Mouse (Mus musculus) heart, embryonic 10.5 days (tissue): ENCODE measurements around the gene Msantd2. TPM values are rescaled to one million over a fixed set of nuclear protein-coding genes. Genes with fewer than 3 reads are reported as not detected.

Experiments
- DNase-seq: peaks from one replicate; pipeline ENCODE4 v3.0.0-alpha.2; 2017; ENCODE audit warnings: low spot score
- H3K27ac ChIP-seq: fragments of 300-500 bp; sonication (generic); 2 replicates; pipeline ENCODE4 v1.5.1; 2016; ENCODE audit warnings: mild to moderate bottlenecking
- H3K27me3 ChIP-seq: fragments of 300-500 bp; sonication (generic); 2 replicates; pipeline ENCODE4 v1.6.1; 2016; ENCODE audit warnings: mild to moderate bottlenecking; ENCODE audit not compliant: poor library complexity, insufficient read depth, severe bottlenecking
- H3K36me3 ChIP-seq: fragments of 300-500 bp; sonication (generic); 2 replicates; pipeline ENCODE4 v1.6.1; 2016; ENCODE audit warnings: mild to moderate bottlenecking, moderate library complexity
- H3K4me1 ChIP-seq: fragments of 300-500 bp; sonication (generic); 2 replicates; pipeline ENCODE4 v1.6.1; 2016; ENCODE audit warnings: mild to moderate bottlenecking
- H3K4me3 ChIP-seq: fragments of 300-500 bp; sonication (generic); 2 replicates; pipeline ENCODE4 v1.5.1; 2016; ENCODE audit warnings: mild to moderate bottlenecking, moderate library complexity
- H3K9me3 ChIP-seq: fragments of 300-500 bp; sonication (generic); 2 replicates; pipeline ENCODE4 v1.6.1; 2016; ENCODE audit warnings: mild to moderate bottlenecking, moderate library complexity
- WGBS: fragments of 180-500 bp; shearing (Covaris S2); methylation state at CpG from one replicate; pipeline ENCODE4 v1.1.7; 2016; 5-methylcytosine and 5-hydroxymethylcytosine counted together
- polyA plus RNA-seq: library from polyadenylated mRNA; unstranded; fragments of >200 nt; fragmentation: Nextera tagmentation; extraction: Ambion mirVana; gene quantifications from 2 replicates; pipeline ENCODE4 v1.2.1, GENCODE M21; 2016

Msantd2 gene
- polyA plus RNA-seq, 1 experiment from 2014 or later: 23.8 TPM

- Histone ChIP-seq H3K4me1 (peaks cover 24% of the 10 kb centered on the region), H3K27ac (0 out of 2 replicates have a peak overlapping the region, but pooled peaks have one; percentile 43), H3K36me3 (peaks cover 4% of the 10 kb centered on the region; the same call in 1 of the 2 replicates), H3K4me3 (no peak overlapping the region), H3K27me3 (peaks cover 38% of the 10 kb centered on the region), H3K9me3 (no peaks in the 10 kb centered on the region)
- 48% methylated on average over 5 of the region's 5 CpGs for WGBS
- DNase-seq: no peak
Measured at GRCm38 (mm10) chr9:37537658-37538250, 48.6 kb downstream of the Msantd2 start.

GRCm38 (mm10) chr9:37539170-37540025 lies 50.3 kb downstream of the Msantd2 start, which contains the start of gene Vsig2:
Gene Vsig2 (plus strand): TSS chr9:37539255.
- no peak within 1 kb of the TSS for H3K4me3 ChIP-seq
- peak; percentile 65 for DNase-seq
- peak within 1 kb of the TSS; percentile 36; the same call in 1 of the 2 replicates for H3K27ac ChIP-seq
- peaks cover 3% of the 10 kb centered on the region; the same call in 1 of the 2 replicates for H3K36me3 ChIP-seq
- peaks cover 29% of the 10 kb centered on the region for H3K4me1 ChIP-seq
- 46% methylated on average over 23 of the region's 23 CpGs for WGBS
- peaks cover 34% of the 10 kb centered on the region for H3K27me3 ChIP-seq
- H3K9me3 ChIP-seq: no peaks in the 10 kb centered on the region

GRCm38 (mm10) chr9:37540226-37540625 lies 51.1 kb downstream of the Msantd2 start:
- peaks cover 37% of the 10 kb centered on the region for H3K27me3 ChIP-seq
- no peak overlapping the region for H3K4me3 ChIP-seq
- no peaks in the 10 kb centered on the region; the same call in 1 of the 2 replicates for H3K36me3 ChIP-seq
- no peak overlapping the region for H3K27ac ChIP-seq
- WGBS: 88% methylated on average over 4 of the region's 4 CpGs
- H3K9me3 ChIP-seq: no peaks in the 10 kb centered on the region
- no peak for DNase-seq
- H3K4me1 ChIP-seq: peaks cover 38% of the 10 kb centered on the region

- 76% methylated on average over 6 of the region's 6 CpGs for WGBS
- no peak overlapping the region for H3K27ac ChIP-seq
Measured at GRCm38 (mm10) chr9:37540701-37541575, 51.8 kb downstream of the Msantd2 start.

GRCm38 (mm10) chr9:37541851-37542642 lies 52.9 kb downstream of the Msantd2 start:
- Histone ChIP-seq H3K27me3 (peaks cover 52% of the 10 kb centered on the region), H3K27ac (no peak overlapping the region)
- WGBS: 61% methylated on average over 7 of the region's 7 CpGs

More at GRCm38 (mm10) chr9:37540701-37541575, 51.8 kb downstream of the Msantd2 start:
- Histone ChIP-seq H3K27me3 (peaks cover 44% of the 10 kb centered on the region), H3K36me3 (no peaks in the 10 kb centered on the region; the same call in 1 of the 2 replicates), H3K4me1 (peaks cover 45% of the 10 kb centered on the region), H3K9me3 (no peaks in the 10 kb centered on the region), H3K4me3 (no peak overlapping the region)
- DNase-seq: no peak

GRCm38 (mm10) chr9:37543869-37544440 lies 54.8 kb downstream of the Msantd2 start:
- peak; percentile 73 for DNase-seq
- Histone ChIP-seq H3K27ac (no peak overlapping the region), H3K9me3 (no peaks in the 10 kb centered on the region), H3K36me3 (no peaks in the 10 kb centered on the region; the same call in 1 of the 2 replicates), H3K4me1 (peaks cover 32% of the 10 kb centered on the region), H3K4me3 (peak overlapping the region; percentile 56), H3K27me3 (peaks cover 62% of the 10 kb centered on the region)
- WGBS: 29% methylated on average over 12 of the region's 12 CpGs

More at GRCm38 (mm10) chr9:37541851-37542642, 52.9 kb downstream of the Msantd2 start:
- no peaks in the 10 kb centered on the region; the same call in 1 of the 2 replicates for H3K36me3 ChIP-seq
- DNase-seq: peak; percentile 69
- no peaks in the 10 kb centered on the region for H3K9me3 ChIP-seq
- H3K4me3 ChIP-seq: no peak overlapping the region
- H3K4me1 ChIP-seq: peaks cover 40% of the 10 kb centered on the region

- H3K27me3 ChIP-seq: peaks cover 62% of the 10 kb centered on the region
- no peak overlapping the region; the same call in 1 of the 2 replicates for H3K27ac ChIP-seq
- peak overlapping the region; percentile 56 for H3K4me3 ChIP-seq
- peak; percentile 81 for DNase-seq
- H3K4me1 ChIP-seq: peaks cover 27% of the 10 kb centered on the region
- under 1% methylated on average over 29 of the region's 29 CpGs for WGBS
- no peaks in the 10 kb centered on the region for H3K9me3 ChIP-seq
- no peaks in the 10 kb centered on the region for H3K36me3 ChIP-seq
Measured at GRCm38 (mm10) chr9:37544447-37545165, 55.5 kb downstream of the Msantd2 start.

GRCm38 (mm10) chr9:37545166-37545610 lies 56.1 kb downstream of the Msantd2 start:
- peaks cover 62% of the 10 kb centered on the region for H3K27me3 ChIP-seq
- 5% methylated on average over 17 of the region's 17 CpGs for WGBS
- H3K36me3 ChIP-seq: no peaks in the 10 kb centered on the region
- peaks cover 26% of the 10 kb centered on the region for H3K4me1 ChIP-seq
- peak overlapping the region; percentile 56 for H3K4me3 ChIP-seq
- no peak overlapping the region for H3K27ac ChIP-seq
- no peaks in the 10 kb centered on the region for H3K9me3 ChIP-seq
- peak; percentile 77 for DNase-seq

- Histone ChIP-seq H3K4me3 (peak overlapping the region; percentile 56; the same call in 1 of the 2 replicates), H3K4me1 (peaks cover 23% of the 10 kb centered on the region), H3K36me3 (no peaks in the 10 kb centered on the region), H3K27me3 (peaks cover 67% of the 10 kb centered on the region), H3K9me3 (no peaks in the 10 kb centered on the region), H3K27ac (0 out of 2 replicates have a peak overlapping the region, but pooled peaks have one; percentile 38)
- DNase-seq: no peak
- WGBS: 9% methylated on average over 27 of the region's 27 CpGs
Measured at GRCm38 (mm10) chr9:37545847-37546452, 56.8 kb downstream of the Msantd2 start.

GRCm38 (mm10) chr9:37546889-37547288 lies 57.8 kb downstream of the Msantd2 start:
- H3K27me3 ChIP-seq: peaks cover 76% of the 10 kb centered on the region

More at GRCm38 (mm10) chr9:37546889-37547288, 57.8 kb downstream of the Msantd2 start:
- no peak for DNase-seq
- Histone ChIP-seq H3K4me1 (peaks cover 29% of the 10 kb centered on the region), H3K4me3 (no peak overlapping the region), H3K27ac (no peak overlapping the region), H3K9me3 (no peaks in the 10 kb centered on the region), H3K36me3 (no peaks in the 10 kb centered on the region)
- 84% methylated on average over 1 of the region's 1 CpGs for WGBS
